Mouse (Mus musculus): ENCODE measurements at regions not wholly inside any gene's neighbourhood (a gene's known extent, or its start where the extent isn't known, plus 50 kb on each side); places are given as distances from the start of the nearest gene placed in this dataset.

DNA sequence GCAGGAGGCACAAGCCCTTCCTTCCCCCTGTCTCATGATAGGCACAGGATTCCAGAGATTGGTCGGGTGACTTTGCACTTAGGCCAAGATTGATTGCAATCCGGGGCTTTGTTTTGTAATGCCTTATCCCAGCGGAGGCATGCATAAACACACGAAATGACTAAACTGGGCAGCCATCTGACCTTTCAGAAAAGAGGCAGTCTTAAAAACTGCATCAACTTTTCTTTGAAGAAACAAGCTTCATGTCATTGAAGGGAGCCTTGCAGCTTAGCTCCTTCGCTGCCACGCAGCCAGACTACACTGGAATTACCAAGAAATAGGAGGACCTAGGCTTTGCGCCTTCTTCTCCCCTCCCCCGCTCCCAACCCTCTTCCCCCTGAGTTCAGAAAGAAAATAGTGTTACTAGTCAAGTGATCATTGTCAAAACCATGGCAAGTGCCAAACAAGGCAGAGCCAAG lies 67.7 kb upstream of the BC052040 start:
- H3K4me3 ChIP-seq (ENCODE audit: insufficient read depth, low read depth, low read length): no peak overlapping the region
- H3K4me1 ChIP-seq (ENCODE audit: control insufficient read depth, insufficient read depth, low read length): no peaks in the 10 kb centered on the region
- WGBS: 14% methylated on average over 8 of the region's 8 CpGs
- peak overlapping the region; percentile 74 for H3K27ac ChIP-seq (ENCODE audit: insufficient read depth, low read depth, low read length)
- H3K36me3 ChIP-seq (ENCODE audit: control insufficient read depth, insufficient read depth, low read length): no peaks in the 10 kb centered on the region
- H3K27me3 ChIP-seq (replicated peaks; ENCODE audit: control insufficient read depth, insufficient read depth, low read length): no peaks in the 10 kb centered on the region; the same call in 1 of the 2 replicates
- TF ChIP-seq POLR2A (IDR thresholded peaks at IDR 0.05; ENCODE audit: low read depth, low read length): no peak
- no peak for TF ChIP-seq CTCF (conservative IDR thresholded peaks at IDR 0.05; ENCODE audit: insufficient read depth, insufficient read length, low read depth, low read length)
- DNase-seq: peak; percentile 80

DNA sequence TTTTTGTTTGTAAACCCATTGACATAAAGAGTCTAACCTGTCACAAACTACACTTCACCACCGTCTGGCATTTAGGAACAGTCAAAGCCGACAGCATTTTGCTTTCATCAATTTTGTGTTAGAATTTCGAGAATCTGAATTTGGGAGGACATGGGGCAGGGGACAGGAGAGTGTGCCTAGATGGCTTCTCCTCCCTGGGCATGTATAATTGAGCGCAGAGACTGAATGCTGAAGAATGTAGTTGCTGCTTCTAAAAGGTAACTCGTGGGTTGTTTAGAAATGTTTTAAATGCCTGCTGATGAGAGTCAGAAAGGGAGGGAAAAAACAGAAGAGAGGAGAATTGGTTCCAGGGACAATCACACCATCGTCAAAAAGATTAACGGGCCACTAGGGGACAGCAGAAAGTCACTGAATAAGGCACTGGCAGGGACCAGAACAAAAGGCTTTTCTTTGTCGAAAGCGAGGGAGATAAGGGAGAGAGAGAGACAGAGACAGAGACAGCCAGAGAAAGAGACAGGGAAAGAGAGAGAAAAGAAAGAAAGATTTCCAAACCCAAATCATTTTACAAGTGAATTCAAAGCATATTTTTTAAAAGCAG lies 66.6 kb upstream of the BC052040 start:
- Histone ChIP-seq H3K36me3 (ENCODE audit: control insufficient read depth, insufficient read depth, low read length) (no peaks in the 10 kb centered on the region), H3K4me1 (ENCODE audit: control insufficient read depth, insufficient read depth, low read length) (no peaks in the 10 kb centered on the region), H3K4me3 (ENCODE audit: insufficient read depth, low read depth, low read length) (no peak overlapping the region), H3K27me3 (replicated peaks; ENCODE audit: control insufficient read depth, insufficient read depth, low read length) (no peaks in the 10 kb centered on the region; the same call in 1 of the 2 replicates), H3K27ac (ENCODE audit: insufficient read depth, low read depth, low read length) (peak overlapping the region; percentile 78)
- TF ChIP-seq CTCF (conservative IDR thresholded peaks at IDR 0.05; ENCODE audit: insufficient read depth, insufficient read length, low read depth, low read length): peak; percentile 67
- no peak for TF ChIP-seq POLR2A (IDR thresholded peaks at IDR 0.05; ENCODE audit: low read depth, low read length)
- 6% methylated on average over 9 of the region's 9 CpGs for WGBS
- DNase-seq: peak; percentile 79

DNA sequence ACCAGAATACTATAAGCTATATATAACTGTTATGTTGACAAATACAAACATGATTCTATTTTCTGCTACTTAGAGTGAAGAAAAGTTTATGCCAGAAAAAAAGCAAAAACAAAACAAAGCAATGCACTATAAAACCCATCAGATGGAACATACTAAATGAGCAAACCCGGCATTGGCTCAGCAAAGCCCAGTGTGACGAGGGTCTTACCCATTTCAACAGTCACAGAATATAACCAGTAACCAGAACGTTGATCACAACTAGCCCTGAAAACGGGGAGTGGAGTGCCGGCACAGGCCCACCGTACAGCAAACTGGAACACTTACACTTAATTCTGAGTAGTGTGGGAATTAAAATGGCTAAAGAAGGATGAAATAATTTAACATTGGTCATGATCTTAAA lies 66.0 kb upstream of the BC052040 start:
- WGBS: 57% methylated on average over 6 of the region's 6 CpGs
- Histone ChIP-seq H3K27ac (ENCODE audit: insufficient read depth, low read depth, low read length) (peak overlapping the region; percentile 50; the same call in 1 of the 2 replicates), H3K27me3 (replicated peaks; ENCODE audit: control insufficient read depth, insufficient read depth, low read length) (no peaks in the 10 kb centered on the region; the same call in 1 of the 2 replicates), H3K4me1 (ENCODE audit: control insufficient read depth, insufficient read depth, low read length) (no peaks in the 10 kb centered on the region), H3K4me3 (ENCODE audit: insufficient read depth, low read depth, low read length) (no peak overlapping the region), H3K36me3 (ENCODE audit: control insufficient read depth, insufficient read depth, low read length) (no peaks in the 10 kb centered on the region)
- TF ChIP-seq CTCF (conservative IDR thresholded peaks at IDR 0.05; ENCODE audit: insufficient read depth, insufficient read length, low read depth, low read length) (no peak), POLR2A (IDR thresholded peaks at IDR 0.05; ENCODE audit: low read depth, low read length) (no peak)
- no peak for DNase-seq

DNA sequence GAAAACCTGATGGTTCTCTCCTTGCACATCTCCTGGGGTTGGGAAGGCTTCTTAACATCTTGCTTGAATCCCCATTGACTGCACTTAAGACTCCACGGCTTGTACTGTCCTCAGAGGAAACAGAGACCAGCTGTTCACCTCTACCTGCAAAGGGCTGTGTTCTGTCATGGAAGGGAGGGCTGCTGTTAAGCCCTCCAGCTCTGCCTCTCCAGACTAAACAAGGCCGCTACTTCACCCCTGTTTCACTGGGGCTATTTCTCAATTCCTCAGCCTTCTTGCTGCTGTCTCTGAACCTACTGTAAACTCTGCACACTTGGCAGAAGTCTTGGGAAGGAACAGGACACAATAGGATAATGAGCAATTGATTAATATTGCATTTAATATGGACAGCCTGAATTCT lies 64.7 kb upstream of the BC052040 start:
- 71% methylated on average over 2 of the region's 2 CpGs for WGBS
- no peak overlapping the region for H3K4me3 ChIP-seq (ENCODE audit: insufficient read depth, low read depth, low read length)
- H3K27me3 ChIP-seq (replicated peaks; ENCODE audit: control insufficient read depth, insufficient read depth, low read length): no peaks in the 10 kb centered on the region; the same call in 1 of the 2 replicates
- TF ChIP-seq POLR2A (IDR thresholded peaks at IDR 0.05; ENCODE audit: low read depth, low read length) (no peak), CTCF (conservative IDR thresholded peaks at IDR 0.05; ENCODE audit: insufficient read depth, insufficient read length, low read depth, low read length) (no peak)
- H3K27ac ChIP-seq (ENCODE audit: insufficient read depth, low read depth, low read length): no peak overlapping the region
- no peak for DNase-seq
- H3K36me3 ChIP-seq (ENCODE audit: control insufficient read depth, insufficient read depth, low read length): no peaks in the 10 kb centered on the region
- no peaks in the 10 kb centered on the region for H3K4me1 ChIP-seq (ENCODE audit: control insufficient read depth, insufficient read depth, low read length)

DNA sequence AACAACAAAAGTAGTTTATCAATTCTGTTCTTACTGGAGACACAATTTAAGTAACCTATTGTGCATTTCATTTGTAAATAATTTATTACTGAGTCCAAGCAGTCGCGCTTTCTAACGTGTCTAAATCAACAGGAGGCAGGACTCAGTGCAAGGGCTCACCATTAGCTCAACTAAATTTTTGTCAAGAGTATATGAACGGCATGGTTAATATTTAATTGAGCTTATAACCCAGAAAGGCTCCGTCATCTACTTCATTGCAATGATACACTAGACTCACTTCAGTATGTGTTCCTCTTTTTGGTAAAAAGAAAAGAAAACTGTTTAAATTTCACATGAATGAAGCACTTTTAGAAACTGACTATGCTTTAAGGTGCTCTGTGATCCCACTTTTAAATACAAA lies 61.5 kb upstream of the BC052040 start:
- no peak for DNase-seq
- H3K27ac ChIP-seq (ENCODE audit: insufficient read depth, low read depth, low read length): no peak overlapping the region

DNA sequence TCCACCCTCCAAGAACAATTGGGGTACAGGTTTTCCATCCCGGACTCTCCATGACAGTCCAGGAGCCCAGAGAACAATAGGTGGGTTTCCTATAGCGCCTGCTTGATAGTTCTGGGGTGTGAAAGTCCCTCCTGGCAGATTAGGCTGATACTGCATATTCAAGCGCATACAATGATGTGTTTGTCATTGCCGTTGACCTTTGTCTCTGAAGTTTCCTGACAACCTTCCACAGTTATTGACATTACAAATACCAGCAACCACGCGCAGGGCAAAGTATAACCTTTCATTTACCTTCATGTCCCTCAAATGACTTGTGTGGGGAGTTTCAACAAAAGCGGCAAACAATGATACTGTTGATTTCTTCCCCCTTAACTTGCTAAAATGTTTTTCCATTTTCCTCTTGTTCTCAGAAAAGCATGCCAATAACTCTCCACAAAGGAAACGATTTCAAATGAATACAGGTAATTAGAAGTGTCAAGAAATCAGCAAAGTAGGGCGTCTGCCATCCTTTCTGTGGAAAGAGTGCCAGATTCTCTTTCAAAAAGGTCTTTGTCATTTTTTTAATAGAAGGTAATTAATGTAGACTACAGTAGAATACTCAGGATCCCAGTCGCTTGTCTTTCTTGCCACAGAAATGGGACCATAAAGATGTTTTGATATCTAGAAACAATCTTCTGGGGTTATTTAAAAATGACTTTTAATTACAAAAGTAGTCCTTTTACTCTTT lies 60.9 kb upstream of the BC052040 start:
- DNase-seq: no peak
- 62% methylated on average over 10 of the region's 10 CpGs for WGBS
- H3K4me1 ChIP-seq (ENCODE audit: control insufficient read depth, insufficient read depth, low read length): no peaks in the 10 kb centered on the region
- no peaks in the 10 kb centered on the region for H3K36me3 ChIP-seq (ENCODE audit: control insufficient read depth, insufficient read depth, low read length)
- TF ChIP-seq CTCF (conservative IDR thresholded peaks at IDR 0.05; ENCODE audit: insufficient read depth, insufficient read length, low read depth, low read length): no peak
- TF ChIP-seq POLR2A (IDR thresholded peaks at IDR 0.05; ENCODE audit: low read depth, low read length): no peak
- no peak overlapping the region for H3K27ac ChIP-seq (ENCODE audit: insufficient read depth, low read depth, low read length)
- H3K4me3 ChIP-seq (ENCODE audit: insufficient read depth, low read depth, low read length): no peak overlapping the region
- no peaks in the 10 kb centered on the region for H3K27me3 ChIP-seq (replicated peaks; ENCODE audit: control insufficient read depth, insufficient read depth, low read length)

More for the DNA sequence above, 61.5 kb upstream of the BC052040 start:
- H3K27me3 ChIP-seq (replicated peaks; ENCODE audit: control insufficient read depth, insufficient read depth, low read length): no peaks in the 10 kb centered on the region
- H3K4me3 ChIP-seq (ENCODE audit: insufficient read depth, low read depth, low read length): no peak overlapping the region
- TF ChIP-seq POLR2A (IDR thresholded peaks at IDR 0.05; ENCODE audit: low read depth, low read length): no peak
- no peak for TF ChIP-seq CTCF (conservative IDR thresholded peaks at IDR 0.05; ENCODE audit: insufficient read depth, insufficient read length, low read depth, low read length)
- H3K36me3 ChIP-seq (ENCODE audit: control insufficient read depth, insufficient read depth, low read length): no peaks in the 10 kb centered on the region
- 38% methylated on average over 5 of the region's 5 CpGs for WGBS
- no peaks in the 10 kb centered on the region for H3K4me1 ChIP-seq (ENCODE audit: control insufficient read depth, insufficient read depth, low read length)

DNA sequence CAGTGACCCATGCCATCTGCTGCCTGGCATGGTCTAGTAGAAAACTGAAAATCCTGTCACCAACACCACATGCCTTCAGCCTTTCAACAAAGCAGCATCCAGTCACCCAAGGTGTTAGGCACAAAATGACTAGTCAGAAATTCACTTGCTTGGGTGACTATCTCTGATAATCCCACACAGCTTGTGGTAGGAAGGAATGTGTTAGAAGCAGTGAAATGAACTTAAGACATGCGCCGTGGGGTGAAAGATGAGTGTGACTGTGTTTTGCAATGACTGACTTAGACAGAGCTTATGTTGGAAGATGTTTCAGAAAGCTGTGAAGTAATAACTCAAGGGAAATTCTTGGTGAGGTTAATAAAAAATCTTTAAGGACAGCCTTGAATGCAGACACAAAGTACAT lies 51.6 kb upstream of the BC052040 start:
- Histone ChIP-seq H3K4me1 (ENCODE audit: control insufficient read depth, insufficient read depth, low read length) (no peaks in the 10 kb centered on the region), H3K27ac (ENCODE audit: insufficient read depth, low read depth, low read length) (no peak overlapping the region), H3K27me3 (replicated peaks; ENCODE audit: control insufficient read depth, insufficient read depth, low read length) (no peaks in the 10 kb centered on the region; the same call in none of the 2 replicates), H3K36me3 (ENCODE audit: control insufficient read depth, insufficient read depth, low read length) (no peaks in the 10 kb centered on the region), H3K4me3 (ENCODE audit: insufficient read depth, low read depth, low read length) (no peak overlapping the region)
- DNase-seq: no peak
- TF ChIP-seq POLR2A (IDR thresholded peaks at IDR 0.05; ENCODE audit: low read depth, low read length) (no peak), CTCF (conservative IDR thresholded peaks at IDR 0.05; ENCODE audit: insufficient read depth, insufficient read length, low read depth, low read length) (no peak)
- 86% methylated on average over 2 of the region's 2 CpGs for WGBS
